Mouse (Mus musculus) MEL (cell line): ENCODE data around the gene Aldh9a1.

ENCODE experiments used
- CTCF ChIP-seq, 3 experiments: IDR thresholded peaks in 2 of 3; conservative IDR thresholded peaks in 1 of 3; 2 replicates each; pipeline ENCODE4 v1.5.1; 2011 to 2012; ENCODE audit warnings: low read length in 3 of 3, low read depth in 2 of 3, mild to moderate bottlenecking in 2 of 3, improper control_type of control experiment in 1 of 3, inconsistent platforms in 1 of 3, mixed read lengths in 1 of 3, moderate library complexity in 1 of 3; ENCODE audit not compliant: control insufficient read depth in 1 of 3, insufficient read depth in 1 of 3, poor library complexity in 1 of 3, severe bottlenecking in 1 of 3
- ZMIZ1 ChIP-seq: IDR thresholded peaks from 2 replicates; pipeline ENCODE4 v1.6.1; 2012; ENCODE audit warnings: low read depth, mild to moderate bottlenecking, inconsistent platforms, low read length, improper control_type of control experiment, moderate library complexity

- TF ChIP-seq CTCF (IDR thresholded peaks at IDR 0.05 in 2 of 3, conservative IDR thresholded peaks at IDR 0.05 in 1 of 3; ENCODE audit: control insufficient read depth in 1 of 3, insufficient read depth in 1 of 3, low read depth in 2 of 3, low read length in 3 of 3, poor library complexity in 1 of 3, severe bottlenecking in 1 of 3) (no peak), ZMIZ1 (no peak)
Measured at GRCm38 (mm10) chr1:167374942-167375341, 25.2 kb downstream of the Aldh9a1 start.
